Mouse (Mus musculus): ENCODE measurements around the gene Gm20696. TPM values are rescaled to one million over a fixed set of nuclear protein-coding genes. Genes with fewer than 3 reads are reported as not detected.

Gene Gm20696
- polyA plus RNA-seq, 1 experiment from 2014 or later: 3.2 TPM

- Histone ChIP-seq H3K36me3 (peaks cover 22% of the 10 kb centered on the region), H3K27ac (no peak overlapping the region), H3K4me1 (replicated peaks) (peaks cover 48% of the 10 kb centered on the region), H3K4me3 (no peak overlapping the region), H3K27me3 (ENCODE audit: insufficient read depth, poor library complexity, severe bottlenecking) (no peaks in the 10 kb centered on the region), H3K9me3 (no peaks in the 10 kb centered on the region)
- no peak for DNase-seq (ENCODE audit: low spot score)
- 80% methylated on average over 8 of the region's 8 CpGs for WGBS
Observed at GRCm38 (mm10) chr6:99629726-99630458, 36.7 kb downstream of the Gm20696 start.

GRCm38 (mm10) chr6:99626347-99626746 is 40.2 kb downstream of the Gm20696 start:
- no peaks in the 10 kb centered on the region for H3K9me3 ChIP-seq
- peak overlapping the region; percentile 23; the same call in 1 of the 2 replicates for H3K27ac ChIP-seq
- no peak overlapping the region for H3K4me3 ChIP-seq

GRCm38 (mm10) chr6:99625803-99626202 is 40.8 kb downstream of the Gm20696 start:
- no peak for DNase-seq (ENCODE audit: low spot score)

More at GRCm38 (mm10) chr6:99626347-99626746, 40.2 kb downstream of the Gm20696 start:
- H3K27me3 ChIP-seq (ENCODE audit: insufficient read depth, poor library complexity, severe bottlenecking): peaks cover 8% of the 10 kb centered on the region; the same call in 1 of the 2 replicates
- peaks cover 33% of the 10 kb centered on the region for H3K4me1 ChIP-seq (replicated peaks)
- DNase-seq (ENCODE audit: low spot score): no peak
- peaks cover 19% of the 10 kb centered on the region for H3K36me3 ChIP-seq
- WGBS: 65% methylated on average over 2 of the region's 2 CpGs

GRCm38 (mm10) chr6:99625306-99625705 is 41.3 kb downstream of the Gm20696 start:
- 42% methylated on average over 7 of the region's 7 CpGs for WGBS

More at GRCm38 (mm10) chr6:99625803-99626202, 40.8 kb downstream of the Gm20696 start:
- Histone ChIP-seq H3K27me3 (ENCODE audit: insufficient read depth, poor library complexity, severe bottlenecking) (peaks cover 8% of the 10 kb centered on the region; the same call in 1 of the 2 replicates), H3K4me1 (replicated peaks) (peaks cover 33% of the 10 kb centered on the region), H3K27ac (peak overlapping the region; percentile 23; the same call in 1 of the 2 replicates), H3K9me3 (no peaks in the 10 kb centered on the region), H3K4me3 (no peak overlapping the region), H3K36me3 (peaks cover 15% of the 10 kb centered on the region)
- 27% methylated on average over 7 of the region's 7 CpGs for WGBS

DNA sequence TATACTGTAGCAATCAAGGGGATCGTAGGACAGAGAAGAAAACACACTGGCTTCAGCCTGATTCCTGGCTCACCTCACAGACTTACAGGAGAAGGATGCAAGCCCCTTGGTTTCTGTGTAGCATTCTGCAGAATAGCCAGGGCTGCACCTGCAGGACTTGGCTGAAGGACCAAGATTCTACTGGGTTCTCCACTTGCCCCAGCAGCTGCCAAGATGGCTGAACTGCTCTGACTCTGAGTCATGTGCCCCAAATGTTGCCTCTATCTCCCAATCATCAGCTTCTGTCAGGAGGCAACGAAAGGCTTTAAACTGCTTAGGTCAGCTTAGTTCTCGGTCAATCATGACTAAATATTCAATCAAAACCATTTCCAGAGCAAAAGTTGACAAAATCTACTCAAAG is 42.1 kb downstream of the Gm20696 start:
- H3K4me3 ChIP-seq: no peak overlapping the region
- 91% methylated on average over 3 of the region's 3 CpGs for WGBS
- H3K4me1 ChIP-seq (replicated peaks): peaks cover 34% of the 10 kb centered on the region
- no peak overlapping the region for H3K27ac ChIP-seq
- peaks cover 12% of the 10 kb centered on the region for H3K27me3 ChIP-seq (ENCODE audit: insufficient read depth, poor library complexity, severe bottlenecking)
- H3K36me3 ChIP-seq: peaks cover 14% of the 10 kb centered on the region
- DNase-seq (ENCODE audit: low spot score): no peak
- no peaks in the 10 kb centered on the region for H3K9me3 ChIP-seq

More at GRCm38 (mm10) chr6:99625306-99625705, 41.3 kb downstream of the Gm20696 start:
- H3K27ac ChIP-seq: peak overlapping the region; percentile 23; the same call in 1 of the 2 replicates
- H3K4me3 ChIP-seq: no peak overlapping the region
- H3K27me3 ChIP-seq (ENCODE audit: insufficient read depth, poor library complexity, severe bottlenecking): peaks cover 8% of the 10 kb centered on the region; the same call in 1 of the 2 replicates
- peaks cover 14% of the 10 kb centered on the region for H3K36me3 ChIP-seq
- H3K4me1 ChIP-seq (replicated peaks): peaks cover 33% of the 10 kb centered on the region
- H3K9me3 ChIP-seq: no peaks in the 10 kb centered on the region
- DNase-seq (ENCODE audit: low spot score): no peak

- Histone ChIP-seq H3K9me3 (no peaks in the 10 kb centered on the region), H3K27me3 (ENCODE audit: insufficient read depth, poor library complexity, severe bottlenecking) (peaks cover 16% of the 10 kb centered on the region), H3K36me3 (peaks cover 5% of the 10 kb centered on the region; the same call in 1 of the 2 replicates), H3K27ac (no peak overlapping the region), H3K4me3 (no peak overlapping the region), H3K4me1 (replicated peaks) (peaks cover 36% of the 10 kb centered on the region)
- 10% methylated on average over 6 of the region's 6 CpGs for WGBS
- DNase-seq (ENCODE audit: low spot score): peak; percentile 62
Observed at GRCm38 (mm10) chr6:99623641-99624040, 43.0 kb downstream of the Gm20696 start.

DNA sequence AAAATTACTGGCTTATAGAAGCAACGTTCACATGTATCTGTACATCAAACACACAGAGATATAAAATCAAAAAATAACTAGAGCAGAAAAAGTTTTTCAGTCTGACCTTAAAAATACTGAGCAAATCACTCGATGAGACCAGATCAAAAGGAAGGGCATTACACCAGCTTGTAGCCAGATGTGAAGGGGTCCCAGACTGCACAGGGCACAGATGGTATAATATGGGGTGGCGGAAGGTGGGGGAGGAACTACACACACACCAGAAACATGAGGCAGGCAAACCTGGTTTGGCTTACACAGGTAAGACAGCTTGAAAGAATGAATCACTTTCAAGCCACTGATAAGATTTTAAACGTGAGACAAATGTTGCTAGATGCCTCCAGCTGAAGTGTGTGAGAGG is 45.4 kb downstream of the Gm20696 start:
- H3K4me3 ChIP-seq: no peak overlapping the region
- DNase-seq (ENCODE audit: low spot score): no peak
- 72% methylated on average over 4 of the region's 4 CpGs for WGBS
- H3K9me3 ChIP-seq: no peaks in the 10 kb centered on the region
- no peak overlapping the region for H3K27ac ChIP-seq
- no peaks in the 10 kb centered on the region for H3K36me3 ChIP-seq
- H3K27me3 ChIP-seq (ENCODE audit: insufficient read depth, poor library complexity, severe bottlenecking): peaks cover 39% of the 10 kb centered on the region
- peaks cover 50% of the 10 kb centered on the region for H3K4me1 ChIP-seq (replicated peaks)

DNA sequence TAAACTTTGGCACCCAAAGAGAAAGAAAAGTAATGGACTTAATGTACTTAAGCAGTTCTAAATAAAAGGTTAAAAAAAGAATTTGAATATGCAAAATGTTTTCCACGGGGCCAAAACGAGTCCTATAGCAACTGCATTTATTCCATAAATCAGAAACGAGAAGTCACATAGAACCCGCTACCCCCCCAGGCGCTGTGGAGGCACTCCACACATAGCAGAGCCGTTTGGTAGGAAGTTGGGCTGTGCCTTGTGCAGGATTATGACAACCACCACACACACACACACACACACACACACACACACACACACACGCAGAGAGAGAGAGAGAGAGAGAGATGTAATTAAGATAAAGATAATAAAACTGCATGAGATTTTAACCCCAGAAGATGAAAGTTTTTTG is 46.1 kb downstream of the Gm20696 start:
- Histone ChIP-seq H3K4me1 (replicated peaks) (peaks cover 50% of the 10 kb centered on the region), H3K27me3 (ENCODE audit: insufficient read depth, poor library complexity, severe bottlenecking) (peaks cover 39% of the 10 kb centered on the region), H3K9me3 (no peaks in the 10 kb centered on the region), H3K4me3 (no peak overlapping the region), H3K36me3 (no peaks in the 10 kb centered on the region), H3K27ac (no peak overlapping the region)
- 83% methylated on average over 7 of the region's 7 CpGs for WGBS
- no peak for DNase-seq (ENCODE audit: low spot score)

DNA sequence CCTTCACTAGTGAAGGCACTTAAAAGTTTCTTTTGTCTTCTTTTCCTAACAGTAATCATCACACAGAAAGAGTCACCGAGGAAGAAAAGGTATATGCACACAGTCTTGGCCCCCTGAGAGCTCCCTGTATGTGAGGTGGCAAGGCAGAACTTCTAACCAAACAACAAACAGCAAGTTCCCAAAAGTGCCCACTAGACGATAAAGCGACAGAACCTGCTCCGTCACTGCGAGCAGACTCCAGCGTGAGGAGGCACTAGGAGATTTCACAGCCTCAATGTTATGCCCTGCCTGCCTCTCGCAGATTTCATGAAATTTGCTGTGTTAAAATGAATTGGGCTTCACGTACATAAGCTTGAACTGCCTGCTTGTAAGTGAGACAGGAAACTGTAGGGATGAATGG is 46.6 kb downstream of the Gm20696 start:
- Histone ChIP-seq H3K36me3 (no peaks in the 10 kb centered on the region), H3K4me3 (no peak overlapping the region), H3K9me3 (no peaks in the 10 kb centered on the region), H3K4me1 (replicated peaks) (peaks cover 53% of the 10 kb centered on the region), H3K27me3 (ENCODE audit: insufficient read depth, poor library complexity, severe bottlenecking) (peaks cover 39% of the 10 kb centered on the region), H3K27ac (no peak overlapping the region)
- DNase-seq (ENCODE audit: low spot score): no peak
- 59% methylated on average over 8 of the region's 8 CpGs for WGBS

GRCm38 (mm10) chr6:99619466-99619865 is 47.1 kb downstream of the Gm20696 start:
- H3K9me3 ChIP-seq: no peaks in the 10 kb centered on the region
- no peak for DNase-seq (ENCODE audit: low spot score)
- 68% methylated on average over 8 of the region's 8 CpGs for WGBS

GRCm38 (mm10) chr6:99617867-99618266 is 48.7 kb downstream of the Gm20696 start:
- no peak for DNase-seq (ENCODE audit: low spot score)
- H3K9me3 ChIP-seq: no peaks in the 10 kb centered on the region
- H3K4me3 ChIP-seq: no peak overlapping the region
- H3K27me3 ChIP-seq (ENCODE audit: insufficient read depth, poor library complexity, severe bottlenecking): peaks cover 58% of the 10 kb centered on the region
- 71% methylated on average over 7 of the region's 7 CpGs for WGBS
- H3K36me3 ChIP-seq: no peaks in the 10 kb centered on the region
- no peak overlapping the region for H3K27ac ChIP-seq
- H3K4me1 ChIP-seq (replicated peaks): peaks cover 48% of the 10 kb centered on the region

More at GRCm38 (mm10) chr6:99619466-99619865, 47.1 kb downstream of the Gm20696 start:
- Histone ChIP-seq H3K4me1 (replicated peaks) (peaks cover 56% of the 10 kb centered on the region), H3K4me3 (no peak overlapping the region), H3K36me3 (no peaks in the 10 kb centered on the region), H3K27ac (no peak overlapping the region), H3K27me3 (ENCODE audit: insufficient read depth, poor library complexity, severe bottlenecking) (peaks cover 42% of the 10 kb centered on the region)

- 70% methylated on average over 1 of the region's 1 CpGs for WGBS
- H3K4me1 ChIP-seq (replicated peaks): peaks cover 49% of the 10 kb centered on the region
- no peak overlapping the region for H3K27ac ChIP-seq
Observed at GRCm38 (mm10) chr6:99617415-99617814, 49.2 kb downstream of the Gm20696 start.

GRCm38 (mm10) chr6:99615272-99615751 is 51.3 kb downstream of the Gm20696 start:
- Histone ChIP-seq H3K4me1 (replicated peaks) (peaks cover 67% of the 10 kb centered on the region), H3K36me3 (no peaks in the 10 kb centered on the region), H3K27me3 (ENCODE audit: insufficient read depth, poor library complexity, severe bottlenecking) (peaks cover 56% of the 10 kb centered on the region), H3K9me3 (no peaks in the 10 kb centered on the region), H3K27ac (peak overlapping the region; percentile 75), H3K4me3 (peak overlapping the region; percentile 26)
- peak; percentile 56 for DNase-seq (ENCODE audit: low spot score)
- 4% methylated on average over 10 of the region's 10 CpGs for WGBS

More at GRCm38 (mm10) chr6:99617415-99617814, 49.2 kb downstream of the Gm20696 start:
- Histone ChIP-seq H3K27me3 (ENCODE audit: insufficient read depth, poor library complexity, severe bottlenecking) (peaks cover 58% of the 10 kb centered on the region), H3K4me3 (no peak overlapping the region), H3K9me3 (no peaks in the 10 kb centered on the region), H3K36me3 (no peaks in the 10 kb centered on the region)
- no peak for DNase-seq (ENCODE audit: low spot score)
